Mouse (Mus musculus) ES-E14 (cell line): ENCODE data around the gene Sh3bp2.

Experiments used
- HCFC1 ChIP-seq: IDR thresholded peaks from 2 replicates; pipeline ENCODE4 v1.6.1; 2012; ENCODE audit warnings: low read length, inconsistent platforms, borderline replicate concordance; ENCODE audit not compliant: insufficient read depth
- MAFK ChIP-seq: IDR thresholded peaks from 2 replicates; pipeline ENCODE4 v1.6.1; 2014; ENCODE audit warnings: mild to moderate bottlenecking, low read depth, low read length, inconsistent platforms; ENCODE audit not compliant: insufficient read depth
- ZC3H11A ChIP-seq: IDR thresholded peaks from 2 replicates; pipeline ENCODE4 v1.6.1; 2012; ENCODE audit warnings: low read depth, mild to moderate bottlenecking, inconsistent platforms, low read length, borderline replicate concordance
- ZNF384 ChIP-seq: IDR thresholded peaks from 2 replicates; pipeline ENCODE4 v1.6.1; 2012; ENCODE audit warnings: low read depth, low read length, inconsistent platforms

GRCm38 (mm10) chr5:34480926-34481325 lies 44.7 kb upstream of the Sh3bp2 start:
- TF ChIP-seq HCFC1 = no peak
- TF ChIP-seq ZNF384 = no peak
- no peak for TF ChIP-seq MAFK
- TF ChIP-seq ZC3H11A = no peak
